Mouse (Mus musculus) forebrain, postnatal 0 days (tissue): Measurements from ENCODE around the gene Trub1. TPM values are rescaled to one million over a fixed set of nuclear protein-coding genes. Genes with fewer than 3 reads are reported as not detected.
A peak's percentile ranks its signal among the peaks of the same experiment; 100 is the strongest.

Experiments
- ATAC-seq: fragments of 200-750 bp; cut with Nextera tagmentation; 2 replicates; pipeline ENCODE4 v1.8.0; 2017; ENCODE audit warnings: mild to moderate bottlenecking, moderate library complexity
- DNase-seq: peaks from one replicate; pipeline ENCODE4 v3.0.0-alpha.2; 2015
- H3K27ac ChIP-seq: fragments of 300-500 bp; sonication (generic); 2 replicates; pipeline ENCODE4 v1.5.1; 2014; ENCODE audit warnings: low read depth, mild to moderate bottlenecking, antibody characterized with exemption, low read length, moderate library complexity, mixed read lengths
- H3K27me3 ChIP-seq: fragments of 300-500 bp; sonication (generic); 2 replicates; pipeline ENCODE4 v1.6.1; 2014; ENCODE audit warnings: mild to moderate bottlenecking, low read length, mixed read lengths; ENCODE audit not compliant: insufficient read depth
- H3K36me3 ChIP-seq: fragments of 300-500 bp; sonication (generic); 2 replicates; pipeline ENCODE4 v1.6.1; 2014; ENCODE audit warnings: mild to moderate bottlenecking, moderate library complexity; ENCODE audit not compliant: insufficient read depth
- H3K4me1 ChIP-seq: fragments of 300-500 bp; sonication (generic); 2 replicates; pipeline ENCODE4 v1.6.1; 2014; ENCODE audit warnings: antibody characterized with exemption; ENCODE audit not compliant: insufficient read depth
- H3K4me2 ChIP-seq: fragments of 300-500 bp; sonication (generic); 2 replicates; pipeline ENCODE4 v1.6.1; 2014; ENCODE audit warnings: low read depth, mild to moderate bottlenecking, moderate library complexity
- H3K4me3 ChIP-seq: fragments of 300-500 bp; sonication (generic); 2 replicates; pipeline ENCODE4 v1.5.1; 2014; ENCODE audit warnings: low read depth, low read length, mixed read lengths
- H3K9ac ChIP-seq: fragments of 300-500 bp; sonication (generic); 2 replicates; pipeline ENCODE4 v1.6.1; 2014; ENCODE audit warnings: mild to moderate bottlenecking
- H3K9me3 ChIP-seq: fragments of 300-500 bp; sonication (generic); 2 replicates; pipeline ENCODE4 v1.6.1; 2016; ENCODE audit warnings: low read length
- CTCF ChIP-seq: sonication (generic); IDR thresholded peaks from 2 replicates; pipeline ENCODE4 v1.5.1; 2016; ENCODE audit warnings: antibody characterized with exemption, control low read depth, low read depth
- WGBS: fragments of 180-500 bp; shearing (Covaris S2); extraction: QIAGEN DNeasy Blood & Tissue Kit; methylation state at CpG from one replicate; pipeline ENCODE4 v1.1.7; 2014; 5-methylcytosine and 5-hydroxymethylcytosine counted together
- polyA plus RNA-seq: library from polyadenylated mRNA; unstranded; fragments of >200 nt; fragmentation: Nextera tagmentation; extraction: Ambion mirVana; gene quantifications from 2 replicates; pipeline ENCODE4 v1.2.1, GENCODE M21; 2015
- total RNA-seq: library from RNA; depleted of rRNA; stranded (reverse); fragments of >200 nt; gene quantifications from 2 replicates; pipeline ENCODE4 v1.2.3, GENCODE M21; 2014

The Trub1 gene
- total and polyA plus RNA-seq, 2 experiments from 2014 or later = 21.5 to 27.7 TPM

GRCm38 (mm10) chr19:57439296-57439695, 13.4 kb upstream of the Trub1 start:
- no peaks in the 10 kb centered on the region for H3K4me1 ChIP-seq
- DNase-seq = no peak
- no peaks in the 10 kb centered on the region for H3K36me3 ChIP-seq
- H3K4me3 ChIP-seq = no peak overlapping the region
- H3K9me3 ChIP-seq = no peaks in the 10 kb centered on the region
- ATAC-seq = no peak
- H3K4me2 ChIP-seq = no peak overlapping the region
- H3K9ac ChIP-seq = no peak overlapping the region
- WGBS = 88% methylated on average over 5 of the region's 5 CpGs
- no peak for TF ChIP-seq CTCF
- H3K27me3 ChIP-seq = no peaks in the 10 kb centered on the region
- H3K27ac ChIP-seq = no peak overlapping the region

GRCm38 (mm10) chr19:57441501-57441900, 11.2 kb upstream of the Trub1 start:
- Histone ChIP-seq H3K4me2 (no peak overlapping the region), H3K9ac (no peak overlapping the region), H3K36me3 (no peaks in the 10 kb centered on the region), H3K4me1 (no peaks in the 10 kb centered on the region), H3K27ac (no peak overlapping the region), H3K27me3 (no peaks in the 10 kb centered on the region), H3K9me3 (no peaks in the 10 kb centered on the region), H3K4me3 (no peak overlapping the region)
- DNase-seq = no peak
- no peak for ATAC-seq
- WGBS = 66% methylated on average over 7 of the region's 7 CpGs
- no peak for TF ChIP-seq CTCF

GRCm38 (mm10) chr19:57442936-57443657, 9.6 kb upstream of the Trub1 start:
- no peak overlapping the region for H3K27ac ChIP-seq
- H3K27me3 ChIP-seq = no peaks in the 10 kb centered on the region
- no peak overlapping the region for H3K4me2 ChIP-seq
- ATAC-seq (no peak), DNase-seq (no peak)
- H3K4me3 ChIP-seq = no peak overlapping the region
- H3K4me1 ChIP-seq = no peaks in the 10 kb centered on the region
- H3K9me3 ChIP-seq = no peaks in the 10 kb centered on the region
- WGBS = 54% methylated on average over 8 of the region's 8 CpGs
- H3K9ac ChIP-seq = no peak overlapping the region
- no peak for TF ChIP-seq CTCF
- H3K36me3 ChIP-seq = no peaks in the 10 kb centered on the region

DNA sequence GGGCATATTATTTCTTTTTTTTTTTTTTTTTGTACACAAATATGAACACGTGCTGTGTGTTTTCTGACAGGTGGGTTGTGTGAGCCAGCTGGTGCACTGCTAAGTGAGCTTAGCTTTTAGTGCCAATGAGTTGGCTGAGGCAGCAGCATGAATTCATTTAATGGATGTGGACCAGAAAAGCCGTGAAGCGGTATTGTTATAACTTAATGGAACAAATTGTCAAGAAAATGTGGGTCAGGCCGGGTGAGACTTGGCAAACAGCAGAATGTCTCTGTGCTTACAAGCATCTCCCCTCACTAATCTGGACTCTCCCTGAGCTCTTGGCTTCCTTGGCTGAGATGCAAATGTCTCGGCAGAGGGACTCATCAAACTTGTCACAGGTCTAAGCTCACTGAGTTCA, 7.7 kb upstream of the Trub1 start:
- Histone ChIP-seq H3K9ac (no peak overlapping the region), H3K27me3 (no peaks in the 10 kb centered on the region), H3K27ac (no peak overlapping the region), H3K4me2 (no peak overlapping the region), H3K4me1 (no peaks in the 10 kb centered on the region), H3K9me3 (no peaks in the 10 kb centered on the region), H3K4me3 (no peak overlapping the region), H3K36me3 (no peaks in the 10 kb centered on the region)
- DNase-seq (peak; percentile 79), ATAC-seq (peak; percentile 74)
- no peak for TF ChIP-seq CTCF
- WGBS = 10% methylated on average over 5 of the region's 5 CpGs

- 90% methylated on average over 1 of the region's 1 CpGs for WGBS
- ATAC-seq = no peak
- TF ChIP-seq CTCF = no peak
- no peaks in the 10 kb centered on the region for H3K27me3 ChIP-seq
- no peaks in the 10 kb centered on the region for H3K9me3 ChIP-seq
- no peak overlapping the region for H3K4me3 ChIP-seq
- H3K4me2 ChIP-seq = no peak overlapping the region
- no peak overlapping the region for H3K9ac ChIP-seq
- H3K27ac ChIP-seq = no peak overlapping the region
- H3K36me3 ChIP-seq = no peaks in the 10 kb centered on the region
- no peak for DNase-seq
- peaks cover 5% of the 10 kb centered on the region for H3K4me1 ChIP-seq
Observed at GRCm38 (mm10) chr19:57450849-57451248, 1.9 kb upstream of the Trub1 start.

- no peak for DNase-seq
- peak overlapping the region; percentile 77; the same call in 1 of the 2 replicates for H3K9ac ChIP-seq
Observed at GRCm38 (mm10) chr19:57451762-57452161, 950 bp upstream of the Trub1 start.

DNA sequence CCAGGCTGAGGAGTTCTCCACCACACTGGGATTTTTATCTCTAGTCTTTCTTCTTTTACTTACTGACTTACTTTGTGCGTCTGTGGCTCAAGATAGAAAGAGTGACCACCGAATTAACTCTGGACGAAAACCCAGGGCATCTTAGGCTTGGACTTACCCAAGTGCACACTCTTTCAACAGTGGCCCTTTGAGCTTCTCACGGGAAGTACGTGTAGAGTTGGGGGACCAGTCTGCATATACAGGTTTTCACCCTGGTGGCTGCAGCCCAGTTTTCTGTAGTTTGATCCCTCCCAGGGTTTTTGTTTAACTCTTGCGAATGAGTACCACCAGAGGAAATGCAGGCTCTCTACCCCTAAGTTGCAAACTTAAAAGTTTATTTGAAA, 497 bp downstream of the Trub1 start:
- DNase-seq = no peak
- Histone ChIP-seq H3K36me3 (no peaks in the 10 kb centered on the region), H3K4me2 (peak overlapping the region; percentile 70), H3K9ac (peak overlapping the region; percentile 77), H3K27me3 (no peaks in the 10 kb centered on the region), H3K9me3 (no peaks in the 10 kb centered on the region), H3K4me3 (peak overlapping the region; percentile 81), H3K27ac (peak overlapping the region; percentile 54), H3K4me1 (peaks cover 5% of the 10 kb centered on the region)
- ATAC-seq = no peak; the same call in 1 of the 2 replicates
- no peak for TF ChIP-seq CTCF
- WGBS = 8% methylated on average over 6 of the region's 6 CpGs

More at GRCm38 (mm10) chr19:57451762-57452161, 950 bp upstream of the Trub1 start:
- H3K9me3 ChIP-seq = no peaks in the 10 kb centered on the region
- H3K27ac ChIP-seq = no peak overlapping the region
- H3K27me3 ChIP-seq = no peaks in the 10 kb centered on the region
- no peaks in the 10 kb centered on the region for H3K36me3 ChIP-seq
- peaks cover 5% of the 10 kb centered on the region for H3K4me1 ChIP-seq
- TF ChIP-seq CTCF = no peak
- no peak overlapping the region for H3K4me3 ChIP-seq
- H3K4me2 ChIP-seq = no peak overlapping the region; the same call in 1 of the 2 replicates
- no peak for ATAC-seq
- 29% methylated on average over 4 of the region's 4 CpGs for WGBS
